Mouse (Mus musculus): ENCODE results near the gene Tas1r1. TPM values are rescaled to one million over a fixed set of nuclear protein-coding genes. Genes with fewer than 3 reads are reported as not detected.

Tas1r1 gene
- total RNA-seq, 2 experiments from 2014 or later, result 0.56 to 0.83 TPM

- intact Hi-C loops (cut with DNase I), result no loop called here
- DNase-seq, result peak; percentile 46
Observed at GRCm38 (mm10) chr4:151994228-151995171, 43.9 kb downstream of the Tas1r1 start.

DNA sequence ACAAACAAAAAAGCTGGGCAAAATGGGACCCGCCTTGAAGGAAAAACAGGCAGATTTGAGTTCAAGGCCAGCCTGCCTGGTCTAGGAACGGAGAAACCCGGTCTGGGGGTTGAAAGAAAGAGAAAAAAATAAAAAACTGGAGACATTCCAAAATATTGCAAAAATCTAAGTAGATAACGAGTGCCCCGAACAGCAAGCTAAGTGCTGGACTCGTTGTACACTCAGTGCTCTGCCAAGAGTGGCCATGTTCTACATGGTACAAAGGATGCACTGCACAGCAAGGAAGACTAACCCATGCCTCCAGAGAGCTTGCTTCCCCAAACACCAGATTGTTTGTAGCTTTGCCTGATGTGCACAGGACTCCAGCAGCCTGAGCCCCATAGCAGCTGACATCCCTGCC lies 45.3 kb downstream of the Tas1r1 start:
- intact Hi-C loops (cut with DNase I), result no loop called here
- DNase-seq, result no peak

DNA sequence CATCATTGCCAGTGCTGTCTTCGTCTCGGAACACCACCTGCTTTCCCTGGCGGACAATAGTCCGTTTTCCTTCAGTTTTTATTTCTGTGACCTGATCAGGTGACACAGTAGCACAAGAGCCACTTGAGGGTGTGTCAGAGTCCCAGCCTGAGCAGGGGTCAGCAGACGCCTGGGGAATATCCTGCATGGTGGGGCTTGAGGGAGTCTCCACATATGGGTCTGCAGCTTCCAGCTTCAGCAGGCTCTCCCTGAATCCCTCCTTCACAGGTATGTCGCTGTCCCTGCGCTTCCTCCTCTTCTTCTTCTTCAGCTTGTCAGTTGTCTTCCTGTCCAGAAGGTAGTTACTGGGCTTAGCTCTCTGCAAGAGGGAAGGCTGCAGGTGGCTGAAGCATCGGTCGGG lies 46.3 kb downstream of the Tas1r1 start:
- intact Hi-C loops (cut with DNase I), result no loop called here
- no peak for DNase-seq

GRCm38 (mm10) chr4:151989110-151989488 lies 49.3 kb downstream of the Tas1r1 start:
- DNase-seq, result no peak
- intact Hi-C loops (cut with DNase I), result no loop called here

- intact Hi-C loops (cut with DNase I), result no loop called here
- DNase-seq, result peak; percentile 80
Observed at GRCm38 (mm10) chr4:151988342-151989109, 49.8 kb downstream of the Tas1r1 start, which contains the start of gene Thap3. TSS of gene Thap3 (minus strand) at chr4:151988997.

DNA sequence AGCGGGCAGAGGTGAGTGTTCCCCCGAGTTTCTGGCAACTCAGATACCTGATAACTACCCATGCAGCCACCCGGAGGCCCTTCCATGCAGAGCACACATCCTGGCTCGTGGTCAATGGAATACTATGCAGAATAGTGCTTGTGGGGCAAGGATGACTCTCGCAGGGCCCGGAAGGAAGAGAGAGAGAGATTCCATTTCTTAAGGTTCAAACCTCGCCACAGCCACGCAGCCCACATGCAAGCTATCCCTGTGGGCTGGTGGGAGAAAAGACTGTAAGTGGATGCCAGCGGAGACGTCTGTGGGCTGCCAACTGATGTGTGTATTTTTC lies 50.4 kb downstream of the Tas1r1 start:
- no peak for DNase-seq
- intact Hi-C loops (cut with DNase I), result no loop called here

GRCm38 (mm10) chr4:151986650-151987049 lies 51.7 kb downstream of the Tas1r1 start:
- DNase-seq, result no peak
- intact Hi-C loops (cut with DNase I), result no loop called here

DNA sequence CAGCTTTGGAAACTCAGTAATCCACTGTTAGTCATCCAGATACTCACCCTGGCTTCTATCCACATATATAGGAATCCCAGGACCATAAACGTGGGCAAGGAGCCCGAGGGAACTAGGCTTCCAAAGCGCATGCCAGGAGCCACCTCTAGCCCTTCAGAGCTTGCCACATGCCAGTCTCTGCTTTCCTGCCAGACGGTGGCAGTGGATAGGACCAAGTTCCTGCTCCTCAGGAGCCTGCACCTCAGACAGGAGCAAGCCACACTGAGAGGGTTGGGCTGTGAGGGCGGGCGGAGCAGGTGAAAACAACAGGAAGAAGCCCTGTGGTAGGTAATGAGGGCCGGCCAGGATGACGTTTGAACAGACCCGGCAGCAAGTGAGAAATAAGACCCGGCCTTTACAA lies 52.5 kb downstream of the Tas1r1 start:
- intact Hi-C loops (cut with DNase I), result no loop called here
- DNase-seq, result peak; percentile 45

DNA sequence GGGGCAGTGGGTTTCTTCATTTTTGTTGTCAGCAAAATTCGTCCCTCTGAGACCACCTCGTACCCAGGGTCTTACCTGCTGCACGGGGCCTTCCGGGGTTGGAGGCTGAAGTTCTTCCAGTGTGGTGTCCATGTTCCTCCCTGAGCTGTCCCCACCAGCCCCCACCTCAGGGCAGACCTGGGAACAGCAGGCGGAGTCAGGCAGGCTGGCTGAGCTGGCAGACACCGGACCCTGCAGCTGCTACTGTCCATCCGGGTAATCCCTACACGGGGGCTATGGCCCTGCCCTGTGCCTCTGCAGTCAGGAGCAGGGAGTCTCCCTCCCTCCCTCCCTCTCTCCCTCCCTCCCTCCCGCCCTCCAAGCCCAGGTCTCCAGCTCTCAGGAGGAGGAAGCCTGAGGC lies 54.8 kb downstream of the Tas1r1 start:
- intact Hi-C loops (cut with DNase I), result loop anchor here (5.0 kb wide), 1 partner anchor 44 kb away; the partner anchor contains the start of gene Zbtb48

GRCm38 (mm10) chr4:151983043-151983442 lies 55.3 kb downstream of the Tas1r1 start:
- DNase-seq, result no peak
- intact Hi-C loops (cut with DNase I), result loop anchor here (5.0 kb wide), 1 partner anchor 44 kb away; the partner anchor contains the start of gene Zbtb48

More for the DNA sequence above, 54.8 kb downstream of the Tas1r1 start:
- DNase-seq, result peak; percentile 80

- intact Hi-C loops (cut with DNase I), result loop anchor here (2.0 to 5.0 kb wide), 2 partner anchors 46 to 57 kb away; partner anchors contain the start of genes Nol9, Tas1r1 and Zbtb48
- DNase-seq, result peak; percentile 80
Observed at GRCm38 (mm10) chr4:151981363-151981762, 57.0 kb downstream of the Tas1r1 start.

DNA sequence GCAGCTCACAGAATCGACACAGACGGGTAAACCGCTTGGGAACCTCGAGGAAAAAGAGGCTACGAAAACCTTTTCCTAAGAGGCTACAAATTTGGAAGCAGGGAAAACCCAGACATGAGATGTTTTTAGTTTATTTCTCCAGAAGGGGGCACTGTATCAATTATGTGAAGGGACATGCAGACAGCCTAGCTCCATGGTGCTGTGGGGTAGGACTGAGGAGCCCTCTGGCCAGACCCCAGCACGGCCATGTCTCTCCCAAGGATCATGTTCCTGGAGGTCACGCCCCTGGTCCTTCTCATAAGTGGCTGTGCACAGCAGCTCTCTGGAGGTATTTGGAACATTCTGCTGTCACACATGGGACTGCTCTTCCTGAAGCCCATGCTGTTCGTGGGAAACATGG lies 57.7 kb downstream of the Tas1r1 start:
- no peak for DNase-seq
- intact Hi-C loops (cut with DNase I), result loop anchor here (2.0 to 5.0 kb wide), 2 partner anchors 47 to 58 kb away; partner anchors contain the start of genes Nol9, Tas1r1 and Zbtb48

Other genes with a start within 250 kb of the Tas1r1 start
- gene Camta1, start 176.7 kb downstream of the Tas1r1 start, total RNA-seq (2021), result 100 to 1,000 TPM; 198 to 204 TPM
- gene Dnajc11, start 104.9 kb downstream of the Tas1r1 start, total RNA-seq (2021), result 10 to 100 TPM; 74.9 to 79.2 TPM
- gene Thap3, start 49.6 kb downstream of the Tas1r1 start, total RNA-seq (2021), result 10 to 100 TPM; 29.2 to 33.0 TPM
- gene Phf13, start 42.3 kb downstream of the Tas1r1 start, total RNA-seq (2021), result 10 to 100 TPM; 20.6 to 21.2 TPM
- 1 to 10 TPM; 6.6 to 7.1 TPM for gene Klhl21, start 29.8 kb downstream of the Tas1r1 start, total RNA-seq (2021)
- 10 to 100 TPM; 17.4 to 17.6 TPM for gene Zbtb48, start 10.9 kb downstream of the Tas1r1 start, total RNA-seq (2021)
- gene Nol9, start 753 bp upstream of the Tas1r1 start, total RNA-seq (2021), result 10 to 100 TPM; 32.0 to 33.1 TPM
- gene Plekhg5, start 33.9 kb upstream of the Tas1r1 start, total RNA-seq (2021), result 10 to 100 TPM; 21.2 to 25.7 TPM
- gene Tnfrsf25, start 77.4 kb upstream of the Tas1r1 start, total RNA-seq (2021), result 1 to 10 TPM; 2.3 to 2.6 TPM
- gene Espn, start 113.8 kb upstream of the Tas1r1 start, total RNA-seq (2021), result under 1 TPM in 1 of 2 experiments, not detected in 1; 0.46 TPM
- gene Hes2, start 120.3 kb upstream of the Tas1r1 start, total RNA-seq (2021), result not detected
- gene Acot7, start 139.6 kb upstream of the Tas1r1 start, total RNA-seq (2021), result 100 to 1,000 TPM; 349 to 380 TPM
- 10 to 100 TPM; 28.6 to 31.1 TPM for gene Gpr153, start 235.7 kb upstream of the Tas1r1 start, total RNA-seq (2021)